8 mouse cellular contexts compared by ENCODE assay signal in genomic region chr1:40797348-40797747, GRCm38 (mm10). TPM values are rescaled to one million over a fixed set of nuclear protein-coding genes. Genes with fewer than 3 reads are reported as not detected.
DNase-seq lines count a peak whose midpoint lies in the region; ATAC-seq and TF ChIP-seq lines count a peak whose summit lies in the region.

No protein-coding gene starts in this region.

- no peak overlapping the region for H3K27ac ChIP-seq in forebrain, embryonic 10.5 days
- no peak overlapping the region for H3K27ac ChIP-seq in forebrain, embryonic 12.5 days
- H3K27ac ChIP-seq in liver, embryonic 16.5 days (ENCODE audit: low read length) = no peak overlapping the region

- CTCF ChIA-PET in Patski (lab: Charles Lee) = interaction anchor here (0.7 to 0.9 kb wide), 2 partner anchors 9 to 16 kb away, joined by 3 read pairs; no protein-coding TSS in a partner anchor

- H3K36me3 ChIP-seq in forebrain, embryonic 10.5 days (replicated peaks) = no peaks in the 10 kb centered on the region
- no peaks in the 10 kb centered on the region for H3K36me3 ChIP-seq in forebrain, embryonic 12.5 days (replicated peaks)
- no peaks in the 10 kb centered on the region for H3K36me3 ChIP-seq in liver, embryonic 16.5 days (ENCODE audit: control insufficient read depth, insufficient read depth)

- peak; percentile 48 for DNase-seq in forebrain, embryonic 10.5 days (ENCODE audit: extremely low spot score, low spot score)
- DNase-seq in Patski (ENCODE audit: low read depth, low spot score) = peak; percentile 20
- peak; percentile 23 for DNase-seq in cerebellum, adult 9-11 months
- peak; percentile 43 to 51 for DNase-seq in gastrocnemius, adult 8-10 months (ENCODE audit: low spot score in 2 of 2)
- DNase-seq in kidney, postnatal 25 days = peak; percentile 64 to 78
- DNase-seq in right cerebral cortex, adult 2 months (ENCODE audit: low spot score in 2 of 2) = peak; percentile 73 to 74

- no peak overlapping the region for H3K4me3 ChIP-seq in forebrain, embryonic 10.5 days
- no peak overlapping the region for H3K4me3 ChIP-seq in forebrain, embryonic 12.5 days (replicated peaks)
- no peak overlapping the region for H3K4me3 ChIP-seq in liver, embryonic 16.5 days (ENCODE audit: low read depth, low read length)

- H3K27me3 ChIP-seq in forebrain, embryonic 10.5 days (ENCODE audit: poor library complexity, severe bottlenecking) = no peaks in the 10 kb centered on the region
- H3K27me3 ChIP-seq in forebrain, embryonic 12.5 days = no peaks in the 10 kb centered on the region
- peaks cover 5% of the 10 kb centered on the region for H3K27me3 ChIP-seq in Patski
- no peaks in the 10 kb centered on the region for H3K27me3 ChIP-seq in liver, embryonic 16.5 days (ENCODE audit: control insufficient read depth, insufficient read depth, low read depth, low read length)

- no peak overlapping the region for H3K9ac ChIP-seq in forebrain, embryonic 12.5 days
- no peak overlapping the region for H3K9ac ChIP-seq in liver, embryonic 16.5 days (ENCODE audit: low read depth, low read length)

- ATAC-seq in forebrain, embryonic 12.5 days (ENCODE audit: low FRiP score) = no peak; the same call in 1 of the 2 replicates
- peak; percentile 76 for ATAC-seq in Patski
- ATAC-seq in liver, embryonic 16.5 days (ENCODE audit: low read depth) = 0 out of 2 replicates have a peak, but pooled peaks have one; percentile 16

- in situ Hi-C loops in Patski (cut with MboI; ENCODE audit: low pct_unique_long_range_greater_than_20kb) = loop anchor here (5.0 kb wide), 1 partner anchor 45 kb away; no protein-coding TSS in a partner anchor

- no peaks in the 10 kb centered on the region for H3K4me1 ChIP-seq in forebrain, embryonic 10.5 days
- no peaks in the 10 kb centered on the region for H3K4me1 ChIP-seq in forebrain, embryonic 12.5 days
- no peaks in the 10 kb centered on the region for H3K4me1 ChIP-seq in liver, embryonic 16.5 days (ENCODE audit: control insufficient read depth, low read depth, low read length)

- H3K4me2 ChIP-seq in forebrain, embryonic 12.5 days = no peak overlapping the region
- H3K4me2 ChIP-seq in liver, embryonic 16.5 days (ENCODE audit: low read depth, low read length) = no peak overlapping the region

- peak; percentile 88 for TF ChIP-seq CTCF in Patski (IDR thresholded peaks at IDR 0.05)

- 11% methylated on average over 5 of the region's 5 CpGs for WGBS in forebrain, embryonic 10.5 days
- 15% methylated on average over 5 of the region's 5 CpGs for WGBS in forebrain, embryonic 12.5 days
- 9% methylated on average over 5 of the region's 5 CpGs for WGBS in liver, embryonic 16.5 days (ENCODE audit: insufficient replicate concordance)

- H3K9me3 ChIP-seq in forebrain, embryonic 10.5 days = no peaks in the 10 kb centered on the region
- no peaks in the 10 kb centered on the region for H3K9me3 ChIP-seq in forebrain, embryonic 12.5 days
- no peaks in the 10 kb centered on the region for H3K9me3 ChIP-seq in liver, embryonic 16.5 days (replicated peaks; ENCODE audit: control insufficient read depth, low read length)

- POLR2A ChIA-PET in Patski (lab: Charles Lee) = no interaction called here

RNA-seq across cellular contexts. Expression of gene Mfsd9, which starts 6.9 kb away (rescaled TPM):
- polyA plus RNA-seq in forebrain, embryonic 10.5 days (2016; fragmentation: Nextera tagmentation; extraction: Ambion mirVana) = 2.2 and 2.7 TPM in 2 replicates
- polyA plus RNA-seq in forebrain, embryonic 12.5 days (2016; fragmentation: Nextera tagmentation; extraction: Ambion mirVana) = 3.0 and 3.2 TPM in 2 replicates
- 6.2 TPM for polyA plus RNA-seq in Patski (2021)
- total RNA-seq in gastrocnemius, adult 8-10 months (2022) = under 1 TPM; 0.12 to 0.56 (median 0.33) TPM
- 0.79 and 0.81 TPM in 2 replicates for polyA plus RNA-seq in liver, embryonic 16.5 days (2015; fragmentation: Nextera tagmentation; extraction: Ambion mirVana)

RNA-seq across cellular contexts. Expression of gene Tmem182, which starts 8.1 kb away (rescaled TPM):
- not detected in 2 replicates for polyA plus RNA-seq in forebrain, embryonic 10.5 days (2016; fragmentation: Nextera tagmentation; extraction: Ambion mirVana)
- polyA plus RNA-seq in forebrain, embryonic 12.5 days (2016; fragmentation: Nextera tagmentation; extraction: Ambion mirVana) = 0.11 and 0.12 TPM in 2 replicates
- polyA plus RNA-seq in Patski (2021) = not detected
- 100 to 1,000 TPM; 191 to 208 (median 196) TPM for total RNA-seq in gastrocnemius, adult 8-10 months (2022)
- polyA plus RNA-seq in liver, embryonic 16.5 days (2015; fragmentation: Nextera tagmentation; extraction: Ambion mirVana) = 0.40 and 0.57 TPM in 2 replicates

Comparison
In these comparisons a context has a peak if more than half of its experiments do, and no peak if none do; other contexts are left out.
1. DNase-seq: peak in every context shown above with its lines; median percentile 74 in right cerebral cortex, adult 2 months; 71 in kidney, postnatal 25 days; 48 in forebrain, embryonic 10.5 days; 47 in gastrocnemius, adult 8-10 months; 23 in cerebellum, adult 9-11 months; 20 in Patski.